Mouse (Mus musculus) brain, embryonic 14.5 days (tissue): ENCODE results near the gene Zan. TPM values are rescaled to one million over a fixed set of nuclear protein-coding genes. Genes with fewer than 3 reads are reported as not detected.
A peak's percentile ranks its signal among the peaks of the same experiment; 100 is the strongest.

ENCODE experiments used
- DNase-seq: peaks from one replicate; pipeline ENCODE4 v3.0.0-alpha.2; 2011; ENCODE audit warnings: low read depth
- CTCF ChIP-seq: fragments of 200-500 bp; IDR thresholded peaks from 2 replicates; pipeline ENCODE4 v1.5.1; 2012; ENCODE audit warnings: inconsistent platforms, mild to moderate bottlenecking, moderate library complexity, borderline replicate concordance; ENCODE audit not compliant: insufficient read depth, insufficient read length; ENCODE audit errors: extremely low read depth
- POLR2A ChIP-seq: fragments of 200-500 bp; IDR thresholded peaks from 2 replicates; pipeline ENCODE4 v1.6.1; 2012; ENCODE audit warnings: mild to moderate bottlenecking, inconsistent platforms, borderline replicate concordance; ENCODE audit not compliant: poor library complexity, insufficient read depth, insufficient read length, severe bottlenecking; ENCODE audit errors: extremely low read depth
- polyA plus RNA-seq: library from polyadenylated mRNA; depleted of rRNA; stranded (reverse); fragments of >200 nt; gene quantifications from 2 replicates; pipeline ENCODE4 v1.2.3, GENCODE M21; 2012

The Zan gene
- polyA plus RNA-seq, 1 experiment, result 0.30 TPM

DNA sequence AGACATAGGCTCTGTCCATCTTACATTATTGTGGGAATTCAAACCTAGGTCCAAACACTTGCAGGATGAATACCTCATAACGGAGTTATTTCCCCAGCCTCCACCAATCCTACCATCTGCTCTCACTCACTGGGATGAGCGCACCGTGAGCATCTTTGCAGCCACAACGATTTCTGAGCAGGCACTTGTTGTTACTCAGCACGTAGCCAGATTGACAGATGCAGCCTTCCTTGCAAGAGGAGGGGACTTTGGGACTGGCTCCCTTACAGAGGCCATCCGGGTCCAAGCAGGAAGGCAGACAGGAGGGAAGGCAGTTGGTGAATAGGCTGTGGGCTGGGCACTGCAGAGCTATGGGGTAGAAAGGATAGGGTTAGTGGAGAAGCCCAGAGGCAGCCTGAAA, 67.4 kb downstream of the Zan start:
- TF ChIP-seq POLR2A, result no peak
- no peak for TF ChIP-seq CTCF

DNA sequence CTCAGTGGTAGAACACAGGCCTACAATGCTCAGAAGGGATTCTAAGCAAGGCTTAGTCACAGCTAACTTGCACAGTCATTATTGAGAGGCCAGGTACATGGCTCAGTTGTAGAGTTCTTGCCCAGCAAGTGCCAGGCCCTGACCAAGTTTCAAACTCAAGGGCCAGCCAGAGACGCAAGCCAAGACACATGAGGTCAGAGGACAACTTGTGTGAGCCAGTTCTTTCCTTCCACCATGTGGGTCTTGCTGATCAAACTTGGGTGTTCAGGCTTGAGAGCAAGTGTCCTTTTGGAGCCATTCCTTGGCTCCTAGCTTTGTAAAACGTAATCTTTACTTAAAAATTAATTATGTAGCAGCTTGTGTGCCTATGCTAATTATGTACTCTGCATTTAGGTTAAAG, 72.8 kb downstream of the Zan start:
- no peak for DNase-seq
- TF ChIP-seq CTCF (no peak), POLR2A (no peak)

More for the DNA sequence above, 67.4 kb downstream of the Zan start:
- DNase-seq, result peak; percentile 39

DNA sequence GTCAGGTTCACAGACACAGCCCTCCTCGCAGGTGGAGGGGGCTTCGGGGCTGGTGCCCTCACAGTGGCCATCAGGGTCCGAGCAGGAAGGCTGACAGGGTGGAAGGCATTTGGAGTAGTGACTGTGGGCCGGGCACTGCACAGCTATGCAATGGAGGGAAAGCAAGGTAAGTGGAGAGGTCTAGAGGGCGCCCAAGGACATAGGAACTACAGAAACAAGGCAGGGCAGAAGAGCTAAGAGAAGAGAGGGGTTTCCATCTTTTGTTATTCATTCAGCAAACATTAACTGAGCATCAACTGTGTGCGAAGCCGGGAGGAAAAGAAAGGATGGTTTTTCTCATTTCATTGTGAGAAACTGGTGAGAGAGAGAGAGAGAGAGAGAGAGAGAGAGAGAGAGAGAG, 82.4 kb downstream of the Zan start:
- TF ChIP-seq CTCF, result peak; percentile 2; the same call in 1 of the 2 replicates
- no peak for TF ChIP-seq POLR2A
- no peak for DNase-seq

DNA sequence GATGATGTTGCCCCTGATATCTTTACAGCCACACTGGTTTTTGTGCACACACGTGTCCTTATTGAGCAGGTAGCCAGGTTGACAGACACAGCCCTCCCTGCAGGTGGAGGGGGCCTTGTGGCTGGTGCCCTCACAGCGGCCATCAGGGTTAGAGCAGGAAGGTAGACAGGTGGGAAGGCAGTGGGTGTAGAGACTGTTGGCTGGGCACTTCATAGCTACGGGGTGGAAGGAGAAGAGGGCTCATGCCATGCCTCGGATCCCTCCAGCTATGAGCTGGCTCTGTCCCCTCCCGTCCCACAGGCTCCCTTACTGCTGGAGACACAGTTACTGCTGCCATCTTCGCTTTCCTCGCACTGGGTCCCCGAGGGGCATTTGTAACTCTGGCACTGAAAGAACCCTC, 85.2 kb downstream of the Zan start:
- DNase-seq, result no peak
- TF ChIP-seq CTCF (no peak), POLR2A (no peak)

DNA sequence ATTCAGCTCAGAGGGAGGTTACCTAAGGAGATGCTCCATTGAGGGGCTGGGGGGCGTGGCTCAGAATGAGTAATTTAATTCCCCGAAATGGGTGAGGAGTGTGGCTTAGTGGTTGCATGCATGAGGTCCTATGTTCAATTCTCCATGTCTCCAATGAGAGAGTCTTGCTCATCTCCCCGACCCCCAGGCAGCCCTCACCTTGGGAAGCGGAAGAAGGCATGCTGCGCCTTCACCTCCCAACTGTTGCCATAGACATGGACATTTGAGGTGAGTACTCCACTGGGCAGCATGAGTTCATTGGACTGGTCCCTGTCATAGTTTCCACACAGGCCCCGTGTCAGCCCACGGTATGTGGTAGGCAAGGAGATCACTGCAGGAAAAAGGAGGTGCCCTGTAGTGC, 90.2 kb downstream of the Zan start:
- TF ChIP-seq POLR2A, result no peak
- TF ChIP-seq CTCF, result no peak
- no peak for DNase-seq

DNA sequence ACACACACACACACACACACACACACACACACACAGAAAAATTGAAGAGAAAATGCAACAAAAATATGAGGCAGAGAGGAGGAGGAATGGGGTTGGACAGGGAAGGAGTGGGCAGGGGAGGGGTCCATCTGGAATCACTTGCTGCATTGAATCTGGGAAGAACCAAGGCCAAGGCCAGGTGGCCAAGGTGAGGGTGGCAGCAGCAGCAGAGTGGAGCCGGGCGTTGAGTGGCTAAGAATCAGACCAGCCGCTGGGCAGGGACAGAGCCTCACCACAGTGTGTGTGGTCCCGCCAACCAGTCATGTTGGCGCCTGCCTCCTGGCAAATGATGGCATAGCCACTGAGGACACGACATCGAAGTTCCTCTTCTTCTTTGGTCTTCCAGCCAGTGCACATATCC, 93.4 kb downstream of the Zan start:
- no peak for DNase-seq
- TF ChIP-seq CTCF (no peak), POLR2A (no peak)

DNA sequence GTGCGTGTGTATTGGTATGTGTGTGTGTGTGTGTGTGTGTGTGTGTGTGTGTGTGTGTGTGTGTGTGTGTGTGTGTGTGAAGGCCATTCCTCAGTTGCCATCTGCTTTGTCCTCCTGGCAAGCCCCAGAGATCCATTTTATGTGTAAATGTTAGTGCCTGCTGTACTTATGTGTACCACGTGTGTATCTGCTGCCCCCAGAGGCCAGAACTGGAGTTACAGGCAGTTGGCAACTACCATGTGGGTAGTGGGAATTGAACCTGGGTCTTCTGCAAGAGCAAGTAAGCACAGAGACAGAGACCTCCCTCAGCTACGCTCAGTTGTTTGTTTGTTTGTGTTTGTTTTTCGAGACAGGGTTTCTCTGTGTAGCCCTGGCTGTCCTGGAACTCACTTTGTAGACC, 95.7 kb downstream of the Zan start:
- DNase-seq, result peak; percentile 69
- TF ChIP-seq POLR2A (no peak), CTCF (peak; percentile 72; the same call in 1 of the 2 replicates)

DNA sequence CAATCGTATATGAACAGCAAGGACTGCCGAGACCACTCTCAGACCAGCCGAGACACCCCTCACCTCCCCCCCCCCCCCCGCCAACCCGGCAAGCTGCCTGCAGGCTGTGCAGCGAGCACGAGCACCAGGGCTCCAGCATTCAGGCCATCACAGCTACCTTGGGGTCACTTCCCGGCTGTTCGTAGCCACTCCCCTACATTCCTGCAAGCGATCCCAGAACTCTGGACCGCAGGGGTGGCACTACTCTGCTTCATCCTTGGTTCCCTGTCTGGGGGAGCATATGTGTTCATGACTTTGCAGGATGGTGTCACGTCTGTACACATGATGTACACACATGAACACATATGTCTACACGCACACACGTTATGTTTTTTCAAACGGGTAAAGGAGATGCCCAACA, 99.3 kb downstream of the Zan start:
- DNase-seq, result peak; percentile 1
- TF ChIP-seq POLR2A (no peak), CTCF (no peak)

DNA sequence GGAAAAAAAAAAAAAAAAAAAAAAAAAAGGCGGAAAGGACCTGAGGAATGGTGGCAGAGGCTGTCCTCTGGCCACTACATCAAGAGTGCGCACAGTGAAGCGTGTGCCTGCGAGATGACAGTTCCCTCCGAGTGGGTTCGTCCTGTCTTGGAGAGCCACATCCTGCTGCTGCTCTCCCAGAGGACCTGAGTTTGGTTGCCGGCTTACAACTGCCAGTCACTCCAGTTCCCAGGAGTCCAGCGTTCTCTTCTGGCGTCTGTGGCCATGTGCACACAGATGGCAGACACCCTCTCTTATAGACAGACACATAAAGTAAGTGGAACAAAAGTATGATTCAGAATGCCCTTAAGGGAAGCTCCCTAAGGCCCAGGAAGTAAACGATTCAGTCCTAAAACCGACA, 99.7 kb downstream of the Zan start:
- DNase-seq, result peak; percentile 29
- TF ChIP-seq POLR2A (no peak), CTCF (no peak)

DNA sequence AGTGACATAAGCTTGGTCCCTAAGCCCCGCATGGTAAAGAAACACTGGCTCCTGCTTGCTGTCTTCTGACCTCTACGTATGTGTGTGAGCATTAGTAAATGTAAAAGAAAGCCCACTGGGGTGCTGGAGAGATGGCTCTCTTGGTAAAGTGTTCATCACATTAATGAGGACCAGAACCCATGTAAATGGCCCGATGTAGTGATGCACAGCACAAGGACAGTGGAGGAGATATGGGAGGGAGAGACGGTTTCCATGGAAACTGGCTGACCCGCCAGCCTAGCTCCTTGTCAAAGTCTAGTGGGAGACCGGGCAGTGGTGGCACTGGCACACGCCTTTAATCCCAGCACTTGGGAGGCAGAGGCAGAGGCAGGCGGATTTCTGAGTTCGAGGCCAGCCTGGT, 100.1 kb downstream of the Zan start:
- peak; percentile 53 for DNase-seq
- TF ChIP-seq POLR2A (no peak), CTCF (no peak)

DNA sequence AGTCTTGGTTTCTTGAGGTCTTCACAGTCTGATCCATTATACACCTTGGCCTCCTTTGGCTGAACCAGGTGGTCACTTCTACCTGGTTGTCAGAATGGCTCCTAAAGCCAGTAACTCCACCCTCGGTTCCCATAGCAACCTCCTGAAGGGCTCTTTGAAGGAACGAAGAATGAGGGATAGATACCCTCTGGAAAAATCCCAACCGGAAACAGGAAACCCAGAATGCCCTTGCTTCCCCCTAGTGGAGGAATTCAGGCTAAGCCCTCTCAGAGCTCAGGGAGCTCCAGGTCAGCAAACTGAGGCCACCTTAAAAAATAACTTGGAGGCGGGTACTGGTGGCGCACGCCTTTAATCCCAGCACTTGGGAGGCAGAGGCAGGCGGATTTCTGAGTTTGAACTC, 100.7 kb downstream of the Zan start:
- TF ChIP-seq CTCF (peak; percentile 31; the same call in 1 of the 2 replicates), POLR2A (no peak)

DNA sequence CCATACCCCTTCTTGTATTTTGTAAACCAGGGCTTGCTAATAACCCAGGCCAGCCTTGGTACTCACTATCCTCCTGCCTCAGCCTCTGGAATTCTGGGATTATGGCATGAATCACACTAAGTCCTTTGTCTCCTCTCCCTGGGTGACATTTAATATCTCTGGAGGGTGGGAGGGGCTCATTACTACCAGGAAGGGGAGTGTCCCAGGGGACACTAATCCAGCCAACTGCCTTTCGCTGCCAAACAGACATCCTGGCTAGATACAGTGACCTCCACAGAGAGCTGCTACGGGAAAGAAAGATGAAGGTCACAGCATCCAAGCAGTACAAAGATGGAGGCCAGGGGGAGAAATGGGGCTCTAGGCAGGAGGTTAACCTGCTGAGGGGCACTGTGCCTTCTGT, 101.2 kb downstream of the Zan start:
- no peak for TF ChIP-seq CTCF
- no peak for TF ChIP-seq POLR2A
- DNase-seq, result peak; percentile 18

More for the DNA sequence above, 100.7 kb downstream of the Zan start:
- DNase-seq, result peak; percentile 37
